Mouse (Mus musculus) heart, embryonic 15.5 days (tissue): ENCODE results near the gene Tmed10. TPM values are rescaled to one million over a fixed set of nuclear protein-coding genes. Genes with fewer than 3 reads are reported as not detected.
A peak's percentile ranks its signal among the peaks of the same experiment; 100 is the strongest.

Experiments used
- ATAC-seq: fragments of 200-750 bp; cut with Nextera tagmentation; replicated peaks from 2 replicates; pipeline ENCODE4 v1.8.0; 2017; ENCODE audit warnings: low read depth, moderate TSS enrichment; ENCODE audit not compliant: insufficient number of reproducible peaks, insufficient read depth, low FRiP score
- H3K27ac ChIP-seq: fragments of 300-500 bp; sonication (generic); 2 replicates; pipeline ENCODE4 v1.5.1; 2015; ENCODE audit warnings: mild to moderate bottlenecking, inconsistent platforms
- H3K27me3 ChIP-seq: fragments of 300-500 bp; sonication (generic); 2 replicates; pipeline ENCODE4 v1.6.1; 2015; ENCODE audit warnings: inconsistent platforms
- H3K36me3 ChIP-seq: fragments of 300-500 bp; sonication (generic); 2 replicates; pipeline ENCODE4 v1.6.1; 2015; ENCODE audit warnings: mild to moderate bottlenecking, inconsistent platforms
- H3K4me1 ChIP-seq: fragments of 300-500 bp; sonication (generic); replicated peaks from 2 replicates; pipeline ENCODE4 v1.6.1; 2015; ENCODE audit warnings: inconsistent platforms
- H3K4me2 ChIP-seq: fragments of 300-500 bp; sonication (generic); 2 replicates; pipeline ENCODE4 v1.6.1; 2015; ENCODE audit warnings: inconsistent platforms, mild to moderate bottlenecking, moderate library complexity
- H3K4me3 ChIP-seq: fragments of 300-500 bp; sonication (generic); 2 replicates; pipeline ENCODE4 v1.5.1; 2015; ENCODE audit warnings: mild to moderate bottlenecking, inconsistent platforms
- H3K9ac ChIP-seq: fragments of 300-500 bp; sonication (generic); 2 replicates; pipeline ENCODE4 v1.6.1; 2015; ENCODE audit warnings: mild to moderate bottlenecking, inconsistent platforms
- H3K9me3 ChIP-seq: fragments of 300-500 bp; sonication (generic); replicated peaks from 2 replicates; pipeline ENCODE4 v1.6.1; 2016; ENCODE audit warnings: inconsistent platforms
- WGBS: fragments of 180-500 bp; shearing (Covaris S2); methylation state at CpG from one replicate; pipeline ENCODE4 v1.1.7; 2015; ENCODE audit warnings: mixed read lengths; 5-methylcytosine and 5-hydroxymethylcytosine counted together
- polyA plus RNA-seq: library from polyadenylated mRNA; unstranded; fragments of >200 nt; fragmentation: Nextera tagmentation; extraction: Ambion mirVana; gene quantifications from 2 replicates; pipeline ENCODE4 v1.2.1, GENCODE M21; 2015

The Tmed10 gene
- polyA plus RNA-seq, 1 experiment from 2014 or later: 240 TPM

DNA sequence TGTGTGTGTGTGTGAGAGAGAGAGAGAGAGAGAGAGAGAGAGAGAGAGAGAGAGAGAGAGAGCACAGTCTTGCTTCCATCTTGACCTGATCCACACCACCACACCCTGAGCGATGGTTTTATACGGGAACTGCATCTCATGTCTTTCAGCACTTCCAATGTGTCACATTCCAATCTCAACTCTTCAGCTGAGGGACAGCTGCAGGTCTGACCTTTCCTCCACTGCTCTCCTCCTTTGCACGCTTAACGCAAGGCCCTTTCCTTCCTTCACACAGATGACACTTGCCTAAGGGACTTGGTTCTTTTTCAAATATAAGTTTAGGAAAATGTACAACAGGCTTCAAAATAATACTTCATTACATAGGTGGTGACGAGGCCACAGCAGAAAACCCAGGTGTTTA is 18.9 kb upstream of the Tmed10 start:
- Histone ChIP-seq H3K27ac (peak overlapping the region; percentile 28; the same call in 1 of the 2 replicates), H3K4me1 (peaks cover 32% of the 10 kb centered on the region)
- WGBS: 39% methylated on average over 5 of the region's 5 CpGs

GRCm38 (mm10) chr12:85391148-85391547 is 16.5 kb upstream of the Tmed10 start:
- ATAC-seq: no peak
- Histone ChIP-seq H3K4me1 (peaks cover 29% of the 10 kb centered on the region), H3K27ac (no peak overlapping the region), H3K36me3 (no peaks in the 10 kb centered on the region), H3K9me3 (no peaks in the 10 kb centered on the region), H3K9ac (no peak overlapping the region), H3K4me2 (no peak overlapping the region), H3K27me3 (no peaks in the 10 kb centered on the region), H3K4me3 (no peak overlapping the region)
- 89% methylated on average over 7 of the region's 7 CpGs for WGBS

More for the DNA sequence above, 18.9 kb upstream of the Tmed10 start:
- Histone ChIP-seq H3K9ac (no peak overlapping the region), H3K27me3 (no peaks in the 10 kb centered on the region), H3K4me3 (no peak overlapping the region), H3K36me3 (no peaks in the 10 kb centered on the region), H3K4me2 (no peak overlapping the region), H3K9me3 (no peaks in the 10 kb centered on the region)
- peak; percentile 54; the same call in 1 of the 2 replicates for ATAC-seq

DNA sequence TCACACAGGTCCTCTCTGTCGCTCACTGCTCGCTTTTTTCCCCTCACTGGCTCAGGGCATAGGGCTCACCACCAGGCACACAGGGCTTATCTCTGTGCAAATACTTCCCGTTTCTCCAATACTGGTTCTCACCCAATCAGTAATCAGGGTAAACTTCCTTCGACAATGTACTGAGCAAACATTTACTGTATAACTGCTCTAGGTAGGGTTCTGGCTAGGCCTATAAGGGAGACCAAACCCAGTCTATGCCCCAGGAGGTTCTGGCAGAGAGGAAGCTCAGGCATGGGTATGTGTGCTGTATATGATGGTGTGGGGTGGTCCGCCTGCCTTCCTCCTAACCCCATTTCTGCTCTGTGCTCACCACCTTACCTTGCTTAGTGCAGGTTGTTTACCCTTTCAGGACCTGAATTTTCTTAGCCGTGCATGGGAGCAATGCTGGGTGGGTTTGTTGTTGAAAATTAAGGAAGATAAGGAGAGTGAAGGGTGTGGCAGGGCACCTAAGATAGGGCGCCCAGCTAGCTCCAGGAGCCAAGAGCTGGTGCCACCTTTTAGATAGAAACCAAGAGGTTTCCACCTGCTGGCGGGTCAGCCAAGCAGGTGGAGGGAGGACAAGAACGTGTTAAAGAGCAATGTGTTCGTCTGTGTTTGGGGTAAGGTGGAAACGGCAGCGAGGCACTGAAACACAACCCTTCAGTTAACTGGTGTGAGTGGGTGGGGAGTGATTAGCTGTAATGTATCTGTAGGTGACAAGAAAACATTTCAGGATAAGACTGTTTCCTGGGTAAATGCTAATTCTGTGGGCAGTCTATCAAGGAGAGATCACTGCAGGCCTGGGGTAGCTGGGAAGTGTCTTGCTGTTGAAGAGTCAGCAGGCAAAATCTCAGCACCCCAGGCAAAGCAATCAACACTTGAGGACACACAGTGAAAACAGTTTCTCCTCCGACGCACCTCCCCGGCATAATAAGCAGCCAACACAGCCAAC is 14.8 kb upstream of the Tmed10 start:
- Histone ChIP-seq H3K4me2 (no peak overlapping the region), H3K9ac (no peak overlapping the region), H3K27me3 (no peaks in the 10 kb centered on the region), H3K4me1 (peaks cover 35% of the 10 kb centered on the region), H3K36me3 (no peaks in the 10 kb centered on the region), H3K4me3 (no peak overlapping the region), H3K27ac (0 out of 2 replicates have a peak overlapping the region, but pooled peaks have one; percentile 1), H3K9me3 (no peaks in the 10 kb centered on the region)
- 49% methylated on average over 15 of the region's 15 CpGs for WGBS
- no peak for ATAC-seq

GRCm38 (mm10) chr12:85385995-85386375 is 11.3 kb upstream of the Tmed10 start:
- H3K27me3 ChIP-seq: no peaks in the 10 kb centered on the region
- H3K4me2 ChIP-seq: no peak overlapping the region
- ATAC-seq: 0 out of 2 replicates have a peak, but pooled peaks have one; percentile 20
- no peak overlapping the region for H3K4me3 ChIP-seq
- no peak overlapping the region; the same call in 1 of the 2 replicates for H3K27ac ChIP-seq
- no peaks in the 10 kb centered on the region for H3K9me3 ChIP-seq
- 35% methylated on average over 5 of the region's 5 CpGs for WGBS
- peaks cover 24% of the 10 kb centered on the region for H3K4me1 ChIP-seq
- no peaks in the 10 kb centered on the region for H3K36me3 ChIP-seq
- no peak overlapping the region for H3K9ac ChIP-seq

- Histone ChIP-seq H3K27me3 (no peaks in the 10 kb centered on the region), H3K4me3 (no peak overlapping the region), H3K4me2 (no peak overlapping the region), H3K9me3 (no peaks in the 10 kb centered on the region), H3K9ac (no peak overlapping the region), H3K27ac (no peak overlapping the region; the same call in 1 of the 2 replicates), H3K36me3 (no peaks in the 10 kb centered on the region), H3K4me1 (peaks cover 24% of the 10 kb centered on the region)
- WGBS: 61% methylated on average over 10 of the region's 10 CpGs
- no peak for ATAC-seq
Observed at GRCm38 (mm10) chr12:85385329-85385994, 10.8 kb upstream of the Tmed10 start.

- Histone ChIP-seq H3K4me2 (no peak overlapping the region), H3K27me3 (no peaks in the 10 kb centered on the region), H3K36me3 (no peaks in the 10 kb centered on the region), H3K9me3 (no peaks in the 10 kb centered on the region), H3K4me3 (no peak overlapping the region), H3K4me1 (peaks cover 14% of the 10 kb centered on the region; the same call in 1 of the 2 replicates), H3K27ac (no peak overlapping the region), H3K9ac (no peak overlapping the region)
- 57% methylated on average over 14 of the region's 14 CpGs for WGBS
- ATAC-seq: no peak
Observed at GRCm38 (mm10) chr12:85382761-85383680, 8.4 kb upstream of the Tmed10 start.

GRCm38 (mm10) chr12:85381570-85381969 is 6.9 kb upstream of the Tmed10 start:
- Histone ChIP-seq H3K4me2 (no peak overlapping the region), H3K27me3 (no peaks in the 10 kb centered on the region), H3K9ac (no peak overlapping the region), H3K36me3 (no peaks in the 10 kb centered on the region), H3K4me1 (peaks cover 13% of the 10 kb centered on the region; the same call in 1 of the 2 replicates), H3K9me3 (no peaks in the 10 kb centered on the region), H3K27ac (no peak overlapping the region), H3K4me3 (no peak overlapping the region)
- WGBS: 85% methylated on average over 6 of the region's 6 CpGs
- no peak for ATAC-seq

GRCm38 (mm10) chr12:85380942-85381341 is 6.3 kb upstream of the Tmed10 start:
- Histone ChIP-seq H3K4me2 (no peak overlapping the region), H3K9ac (no peak overlapping the region), H3K27me3 (no peaks in the 10 kb centered on the region), H3K4me3 (no peak overlapping the region), H3K4me1 (peaks cover 9% of the 10 kb centered on the region; the same call in 1 of the 2 replicates), H3K27ac (no peak overlapping the region), H3K9me3 (no peaks in the 10 kb centered on the region), H3K36me3 (no peaks in the 10 kb centered on the region)
- 81% methylated on average over 7 of the region's 7 CpGs for WGBS
- ATAC-seq: no peak

GRCm38 (mm10) chr12:85380308-85380707 is 5.7 kb upstream of the Tmed10 start:
- H3K36me3 ChIP-seq: no peaks in the 10 kb centered on the region
- no peaks in the 10 kb centered on the region for H3K9me3 ChIP-seq
- H3K27ac ChIP-seq: no peak overlapping the region
- 36% methylated on average over 1 of the region's 1 CpGs for WGBS
- H3K4me1 ChIP-seq: peaks cover 3% of the 10 kb centered on the region; the same call in 1 of the 2 replicates
- no peak overlapping the region for H3K9ac ChIP-seq
- no peak overlapping the region for H3K4me3 ChIP-seq
- ATAC-seq: no peak
- H3K27me3 ChIP-seq: no peaks in the 10 kb centered on the region
- H3K4me2 ChIP-seq: no peak overlapping the region

GRCm38 (mm10) chr12:85378271-85378670 is 3.6 kb upstream of the Tmed10 start:
- no peak overlapping the region for H3K4me3 ChIP-seq
- H3K4me1 ChIP-seq: peaks cover 5% of the 10 kb centered on the region; the same call in 1 of the 2 replicates
- H3K36me3 ChIP-seq: no peaks in the 10 kb centered on the region
- H3K9me3 ChIP-seq: no peaks in the 10 kb centered on the region
- no peak overlapping the region for H3K9ac ChIP-seq
- no peak overlapping the region for H3K4me2 ChIP-seq
- H3K27ac ChIP-seq: no peak overlapping the region
- ATAC-seq: no peak
- H3K27me3 ChIP-seq: no peaks in the 10 kb centered on the region
- WGBS: 91% methylated on average over 2 of the region's 2 CpGs
